Mouse (Mus musculus) CD4-positive naive resting alpha-beta T cell, adult 57 days (primary cell): ENCODE data around the gene Homez. TPM values are rescaled to one million over a fixed set of nuclear protein-coding genes. Genes with fewer than 3 reads are reported as not detected.

Experiments used
- total RNA-seq: library from RNA; stranded (reverse); gene quantifications from one replicate; pipeline ENCODE4 v1.2.4, GENCODE M21; 2023

The Homez gene
- total RNA-seq = 10.6 TPM

DNA sequence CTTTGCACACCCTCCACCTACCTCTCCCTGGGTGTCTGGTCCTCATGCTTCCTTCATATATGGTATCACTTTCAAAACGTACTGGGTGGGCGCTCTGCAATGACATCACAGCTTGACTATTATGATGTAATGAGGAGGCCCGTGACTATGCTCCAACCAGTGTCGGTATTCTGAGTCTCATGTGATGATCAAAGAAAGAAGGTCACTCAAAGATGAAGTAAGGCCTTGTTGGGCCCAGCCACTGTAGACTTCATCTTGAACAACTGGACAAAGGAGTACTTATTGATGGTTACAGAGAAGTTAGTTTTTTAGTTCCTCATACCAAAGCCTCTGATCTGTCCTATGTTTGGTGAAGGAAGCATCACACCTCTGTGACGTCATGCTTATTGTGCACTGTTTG is at the start of gene Homez:
Homez (minus strand) TSS at position 101 of the 400 bp plus-strand sequence.

DNA sequence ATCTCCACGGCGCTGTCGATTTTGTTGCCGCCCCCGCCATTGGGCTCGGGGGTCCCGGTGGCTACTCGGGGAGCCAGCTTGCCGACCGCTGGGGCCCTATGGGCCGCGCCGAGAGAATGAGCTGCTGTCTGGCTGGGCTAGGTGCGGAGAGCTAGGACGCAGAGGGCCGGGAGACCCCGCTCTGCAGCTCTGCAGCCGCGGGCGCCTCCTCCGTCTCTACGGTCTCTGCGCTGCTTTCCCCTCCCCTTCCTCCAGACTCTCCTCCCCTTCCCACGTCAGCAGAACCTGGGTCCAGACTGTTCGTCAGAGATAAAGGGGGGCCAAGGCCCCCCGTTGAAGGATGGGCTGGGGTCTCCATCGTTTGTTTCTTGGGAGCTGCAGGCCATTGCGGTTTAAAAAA is 42.1 kb upstream of the Homez start, which contains the start of gene Slc22a17:
Slc22a17 (minus strand) TSS at position 247 of the 400 bp plus-strand sequence.

DNA sequence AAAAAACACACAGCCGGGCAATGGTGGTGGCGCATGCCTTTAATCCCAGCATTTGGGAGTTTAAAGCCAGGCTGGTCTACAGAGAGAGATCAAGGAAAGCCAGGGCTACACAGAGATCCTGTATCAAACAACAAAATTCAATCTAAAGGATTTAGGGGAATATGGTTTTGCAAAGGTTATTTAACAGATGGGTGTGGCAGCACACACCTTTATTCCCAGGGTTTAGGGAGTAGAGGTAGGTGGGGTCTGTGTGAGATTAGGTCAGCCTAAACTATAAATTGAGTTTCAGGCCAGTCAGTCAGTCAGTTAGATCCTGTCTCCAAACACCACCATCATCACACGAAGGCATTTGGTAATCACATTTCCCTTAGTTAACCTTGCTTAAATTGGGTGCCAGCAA is 21.4 kb upstream of the Homez start, which contains the start of gene Pabpn1:
Pabpn1 (plus strand) TSS at position 301 of the 400 bp plus-strand sequence.

DNA sequence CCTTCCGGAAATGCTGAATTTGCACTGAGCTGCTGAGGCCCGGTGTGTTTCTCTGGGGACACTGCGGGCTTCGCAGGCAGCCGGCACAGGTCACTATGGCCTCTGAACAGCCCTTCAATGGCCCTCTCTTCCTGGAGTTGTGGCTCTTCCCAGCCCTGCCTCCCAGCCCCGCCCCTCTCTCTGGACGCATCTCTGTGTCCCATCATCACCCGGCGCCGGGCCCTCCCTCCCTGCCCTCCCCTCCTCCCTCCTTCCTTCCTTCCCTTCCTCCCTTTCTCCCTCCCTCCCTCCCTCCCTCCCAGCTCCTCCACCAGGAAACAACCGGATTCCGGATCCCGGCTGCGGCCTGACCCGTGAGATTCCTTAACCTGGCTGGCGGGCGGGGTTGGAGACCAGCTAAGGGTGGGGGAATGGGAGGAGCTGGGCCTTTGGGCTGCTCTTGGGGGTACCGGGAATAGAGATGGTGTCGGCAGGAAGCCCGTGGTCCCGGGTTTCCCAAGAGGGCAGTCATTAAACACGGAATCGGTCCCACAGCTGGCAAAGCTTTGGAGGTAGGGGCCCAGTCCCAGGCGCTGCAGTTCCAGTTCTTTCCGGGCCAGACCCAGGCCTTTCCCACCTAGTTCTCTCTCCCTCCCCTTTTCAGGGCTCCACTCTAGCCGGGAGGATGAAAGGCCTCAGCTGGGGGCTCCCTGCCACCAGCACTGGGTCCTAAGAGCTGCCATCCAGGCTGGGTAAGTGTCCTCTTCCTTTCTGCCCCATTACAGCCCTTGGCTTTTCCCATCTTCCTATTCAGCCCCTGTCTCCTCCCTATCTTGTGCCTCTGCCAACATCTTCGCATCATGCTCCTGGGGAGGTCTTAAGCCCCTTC is 12.6 kb upstream of the Homez start, which contains the start of the genes Bcl2l2 and Gm20521:
Bcl2l2 (plus strand) TSS at position 224 of the 868 bp plus-strand sequence.
Gm20521 (plus strand) TSS at position 288 of the 868 bp plus-strand sequence.

DNA sequence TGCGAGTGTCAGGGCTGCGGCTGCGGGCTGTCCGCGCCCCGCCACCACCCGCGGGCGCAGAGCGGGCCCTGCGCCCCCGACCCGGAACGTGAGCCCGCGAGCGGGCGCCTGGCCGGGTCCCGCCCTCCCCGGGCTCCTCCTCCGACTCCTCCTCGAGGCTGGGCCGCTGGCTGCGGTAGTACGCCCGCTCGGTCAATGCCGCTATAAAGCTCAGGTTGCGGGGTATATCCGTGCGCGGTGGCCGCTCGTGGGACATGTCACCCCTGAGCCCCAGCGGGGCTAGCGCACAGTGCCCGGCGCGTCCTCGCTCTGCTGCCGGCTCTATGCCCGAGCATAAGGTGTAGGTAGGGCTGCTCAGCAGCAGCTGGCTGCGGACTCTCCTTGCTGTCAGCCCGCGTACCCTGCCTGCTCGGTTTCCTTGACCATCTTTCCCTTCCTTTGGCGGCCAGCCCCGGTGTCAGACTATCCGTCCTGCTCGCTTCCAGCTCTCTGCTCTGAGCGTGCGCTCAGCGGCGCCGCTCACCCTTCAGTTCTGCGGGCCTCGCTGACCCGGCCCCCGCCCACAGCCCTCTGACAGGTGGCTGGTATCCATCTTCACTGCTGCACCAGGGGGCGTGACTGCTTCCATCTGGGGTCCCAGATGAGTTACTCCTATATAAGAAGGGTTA is 6.4 kb upstream of the Homez start, which contains the start of gene Ppp1r3e:
Ppp1r3e (minus strand) TSS at position 503 of the 668 bp plus-strand sequence.

DNA sequence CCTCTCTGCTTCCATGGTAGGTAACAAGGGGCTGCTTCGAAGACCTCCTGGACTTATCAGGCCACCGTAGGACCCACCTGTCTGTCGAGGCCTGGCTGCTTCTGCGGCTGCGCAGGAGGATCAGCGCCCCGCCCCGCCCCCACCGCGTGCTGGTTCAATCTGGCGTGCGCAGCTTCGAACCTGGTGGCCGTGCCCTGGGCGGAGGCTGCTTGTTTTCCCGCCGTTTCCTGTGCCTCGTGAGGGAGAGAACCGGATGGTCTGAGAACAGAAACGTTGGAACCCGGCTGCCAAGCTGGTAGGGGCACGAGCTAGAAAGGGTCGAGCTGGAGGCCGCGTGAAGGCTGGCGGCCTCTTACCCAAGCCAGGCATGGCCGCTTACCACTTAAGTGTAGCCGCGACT is 56.8 kb downstream of the Homez start, which contains the start of gene Rnf212b:
Rnf212b (plus strand) TSS at position 151 of the 400 bp plus-strand sequence.

Other genes starting within 250 kb of the Homez start
- gene Psmb11, start 249.5 kb downstream of the Homez start, total RNA-seq = not detected
- not detected for gene Gm17606, start 230.0 kb downstream of the Homez start, total RNA-seq
- gene Cdh24, start 229.6 kb downstream of the Homez start, total RNA-seq = 12.8 TPM
- 30.0 TPM for gene 1700123O20Rik, start 184.7 kb downstream of the Homez start, total RNA-seq
- 585 TPM for gene Acin1, start 184.0 kb downstream of the Homez start, total RNA-seq
- gene Gm29776, start 172.1 kb downstream of the Homez start, total RNA-seq = not detected
- not detected for gene Cebpe, start 158.8 kb downstream of the Homez start, total RNA-seq
- gene Slc7a8, start 89.0 kb downstream of the Homez start, total RNA-seq = 0.86 TPM
- gene Rnf212b, start 56.8 kb downstream of the Homez start, total RNA-seq = not detected
- 10.2 TPM for gene Ppp1r3e, start 6.6 kb upstream of the Homez start, total RNA-seq
- 3.5 TPM for gene Bcl2l2, start 12.4 kb upstream of the Homez start, total RNA-seq
- not detected for gene Gm20521, start 12.5 kb upstream of the Homez start, total RNA-seq
- gene Pabpn1, start 21.5 kb upstream of the Homez start, total RNA-seq = 273 TPM
- 2.3 TPM for gene Slc22a17, start 42.2 kb upstream of the Homez start, total RNA-seq
- not detected for gene Efs, start 55.2 kb upstream of the Homez start, total RNA-seq
- gene Il25, start 61.7 kb upstream of the Homez start, total RNA-seq = not detected
- not detected for gene Cmtm5, start 65.3 kb upstream of the Homez start, total RNA-seq
- gene Myh6, start 96.0 kb upstream of the Homez start, total RNA-seq = not detected
- not detected for gene Gm17428, start 106.0 kb upstream of the Homez start, total RNA-seq
- not detected for gene Myh7, start 123.7 kb upstream of the Homez start, total RNA-seq
- 82.5 TPM for gene Ngdn, start 144.5 kb upstream of the Homez start, total RNA-seq
- gene Zfhx2, start 221.4 kb upstream of the Homez start, total RNA-seq = 24.8 TPM
- 5.9 TPM for gene Thtpa, start 223.8 kb upstream of the Homez start, total RNA-seq
- 123 TPM for gene Ap1g2, start 235.6 kb upstream of the Homez start, total RNA-seq
- gene Jph4, start 246.0 kb upstream of the Homez start, total RNA-seq = not detected